Mouse (Mus musculus) liver (tissue): Measurements from ENCODE around the gene Poc5.
A peak's percentile ranks its signal among the peaks of the same experiment; 100 is the strongest.

Experiments used
- DNase-seq: peaks from one replicate; pipeline ENCODE4 v3.0.0-alpha.2; 2020; ENCODE audit warnings: mixed read lengths

The Poc5 gene

DNA sequence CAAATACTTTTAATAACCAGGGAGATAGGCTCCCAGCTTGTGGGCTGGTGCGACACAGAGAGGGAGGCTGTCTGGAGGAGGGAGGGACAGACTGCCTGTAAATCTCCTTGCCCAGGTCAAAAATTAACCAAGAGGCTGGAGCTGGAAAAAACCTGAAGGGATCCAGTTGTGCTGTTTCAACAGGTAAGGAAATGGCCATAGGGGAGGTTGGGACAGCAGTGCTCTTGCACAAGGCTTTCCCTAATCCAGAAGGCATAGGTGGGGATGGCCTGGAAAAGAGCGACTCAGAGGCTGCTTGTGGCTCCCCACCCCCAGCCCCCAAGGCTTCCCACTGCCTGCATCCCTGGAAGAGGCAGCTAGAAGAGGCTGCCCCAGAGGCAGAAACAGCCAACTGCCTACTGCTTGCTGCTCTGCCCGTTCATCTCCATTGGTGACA lies 44.3 kb downstream of the Poc5 start:
- DNase-seq, result no peak

DNA sequence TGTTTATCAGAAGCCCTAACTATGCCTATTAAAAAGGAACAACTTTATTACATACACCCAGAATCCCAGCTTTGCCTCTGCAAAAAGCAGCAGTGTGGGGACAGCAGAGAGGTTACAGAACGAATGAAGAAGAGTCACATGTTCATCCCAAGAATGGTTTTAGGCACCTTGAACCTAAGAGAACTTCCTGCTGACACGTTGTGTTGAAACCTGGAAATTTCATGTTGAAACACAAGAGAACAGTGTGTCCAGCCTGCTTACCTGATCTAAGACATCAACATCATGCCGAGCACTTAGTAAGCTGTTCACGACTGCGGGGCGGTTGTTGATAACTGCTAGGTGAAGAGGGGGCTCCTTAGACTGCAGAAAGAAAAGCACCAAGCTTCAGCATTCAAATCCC lies 44.9 kb downstream of the Poc5 start:
- DNase-seq, result no peak

DNA sequence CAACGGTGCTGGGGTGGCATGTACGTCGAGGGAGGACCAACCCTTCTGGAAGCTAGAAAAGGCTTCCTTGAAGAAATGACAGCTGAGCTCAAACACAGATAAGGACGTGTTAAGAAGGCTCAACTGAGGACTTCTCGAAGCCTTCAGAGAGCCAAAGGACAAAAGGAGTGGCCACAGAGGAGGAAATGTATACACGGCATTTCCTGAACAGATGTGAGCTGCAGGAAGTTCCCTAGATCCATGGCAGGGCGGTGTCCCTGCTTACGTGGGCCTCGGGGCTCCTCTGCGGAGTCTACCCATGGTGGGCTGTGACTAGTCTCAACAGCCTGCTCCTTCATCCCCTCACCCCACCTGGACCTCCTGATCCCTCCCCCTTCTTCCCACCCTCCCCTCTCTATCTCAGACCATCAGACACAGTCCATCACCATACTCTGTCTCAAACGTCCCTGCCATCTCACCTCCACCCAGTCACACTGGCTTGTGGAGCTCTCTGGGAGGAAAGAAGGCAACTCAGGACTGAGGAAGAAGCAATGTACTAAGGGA lies 45.6 kb downstream of the Poc5 start:
- no peak for DNase-seq

DNA sequence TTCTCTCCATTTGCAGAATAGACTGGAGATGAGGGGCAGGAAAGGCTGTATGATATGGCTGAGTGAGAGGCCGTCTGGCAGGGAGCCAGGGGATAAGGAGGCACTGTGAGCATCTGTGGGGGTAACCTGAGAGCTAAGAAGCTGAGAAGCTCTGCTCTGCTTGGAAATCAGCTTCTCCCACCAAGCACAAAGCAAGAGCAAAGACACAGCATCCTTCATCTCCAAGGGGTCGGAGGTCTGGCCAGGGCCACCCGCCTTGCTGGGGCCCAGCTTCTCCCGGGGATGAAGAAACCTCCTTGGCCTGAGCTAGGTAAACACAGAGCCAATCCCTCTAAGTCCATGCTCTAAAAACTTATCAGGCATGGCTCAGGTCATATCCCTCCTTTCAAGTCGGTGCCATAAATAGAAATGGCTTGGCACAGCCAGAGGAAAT lies 46.8 kb downstream of the Poc5 start:
- DNase-seq, result peak; percentile 45

DNA sequence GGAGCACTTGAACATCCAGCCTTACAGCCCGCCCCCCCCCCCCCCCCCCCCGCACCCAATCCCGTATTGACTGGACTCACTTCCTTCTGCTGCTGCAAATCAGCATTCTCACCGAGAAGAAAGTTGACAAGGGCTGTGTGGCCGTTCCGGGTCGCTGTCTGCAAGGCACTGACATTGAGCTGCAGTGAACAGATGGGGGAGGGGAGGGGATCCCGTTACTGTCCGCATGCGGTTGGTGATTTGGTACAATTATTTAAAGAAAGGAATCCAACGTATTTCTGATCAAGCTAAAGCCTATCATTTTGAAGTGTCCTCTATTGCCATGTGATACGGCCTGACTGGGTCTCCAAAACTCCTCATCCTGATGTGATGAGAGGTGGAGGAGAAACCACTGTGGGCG lies 47.7 kb downstream of the Poc5 start:
- DNase-seq, result peak; percentile 55

DNA sequence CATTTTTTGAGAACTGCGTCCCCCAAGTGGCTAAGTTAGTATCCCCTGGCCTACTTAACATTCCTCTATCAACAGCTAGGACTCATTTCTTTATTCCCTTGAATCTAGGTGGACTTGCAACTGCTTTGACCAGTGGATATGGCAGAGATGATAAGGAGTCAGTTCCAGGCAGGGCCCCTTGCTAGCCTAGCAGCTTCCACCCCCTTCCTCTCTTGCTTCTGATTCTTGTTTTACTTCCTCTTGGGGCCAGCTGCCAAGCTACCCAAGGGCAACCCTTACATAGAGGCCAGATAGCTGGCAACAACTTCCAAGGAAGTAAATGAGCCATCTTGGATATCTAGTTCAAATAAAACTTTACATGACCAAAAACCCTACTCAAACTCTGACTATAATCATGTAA lies 48.8 kb downstream of the Poc5 start:
- no peak for DNase-seq

DNA sequence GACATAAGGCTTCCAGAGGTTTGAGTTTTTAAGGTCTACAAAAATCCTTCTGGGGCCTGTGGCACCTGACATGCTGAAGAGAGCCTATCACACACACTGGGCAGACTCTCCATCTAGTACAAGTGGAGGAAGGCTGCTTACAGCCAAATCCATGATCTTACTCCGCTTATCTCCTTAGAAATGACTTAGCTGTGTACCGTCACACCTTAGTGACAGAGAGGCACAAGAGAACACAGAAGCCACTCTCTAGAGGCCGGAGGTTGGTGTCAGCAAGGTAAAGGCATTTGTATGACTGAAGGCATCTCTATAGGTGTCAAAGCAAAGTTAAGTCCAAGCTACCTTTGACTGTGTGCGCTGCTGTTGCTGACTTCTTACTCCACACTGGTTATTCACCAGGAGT lies 52.3 kb downstream of the Poc5 start:
- no peak for DNase-seq

DNA sequence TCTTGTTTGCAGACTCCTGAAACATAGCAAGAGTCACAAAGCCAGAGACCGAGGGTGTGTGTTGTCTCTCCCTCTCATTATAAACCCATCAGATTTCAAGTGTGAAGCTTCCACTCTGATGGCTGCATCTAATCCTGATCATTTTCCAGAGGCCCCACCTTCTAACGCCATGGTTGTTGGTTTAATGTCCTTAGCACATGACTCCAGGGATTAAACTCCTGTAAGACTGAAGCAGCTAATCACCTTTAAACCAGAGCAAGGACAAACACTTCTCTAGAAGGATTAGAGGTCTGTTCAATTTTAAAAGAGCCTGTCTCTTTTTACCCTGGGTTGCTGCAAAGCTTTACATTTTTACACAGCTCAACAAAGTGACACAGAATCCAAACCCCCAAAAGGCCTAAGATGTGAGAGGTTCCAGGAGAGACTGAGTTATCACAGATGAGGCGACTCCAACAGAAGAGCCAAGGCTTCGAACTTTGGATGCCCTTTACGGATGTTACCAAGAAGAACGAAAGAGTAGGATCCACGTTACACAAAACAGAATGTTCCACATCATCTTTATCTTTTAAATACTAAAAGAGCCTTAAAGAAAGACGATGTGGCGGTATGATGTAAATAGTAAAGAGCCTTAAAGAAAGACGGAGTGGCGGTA lies 62.2 kb downstream of the Poc5 start:
- no peak for DNase-seq

DNA sequence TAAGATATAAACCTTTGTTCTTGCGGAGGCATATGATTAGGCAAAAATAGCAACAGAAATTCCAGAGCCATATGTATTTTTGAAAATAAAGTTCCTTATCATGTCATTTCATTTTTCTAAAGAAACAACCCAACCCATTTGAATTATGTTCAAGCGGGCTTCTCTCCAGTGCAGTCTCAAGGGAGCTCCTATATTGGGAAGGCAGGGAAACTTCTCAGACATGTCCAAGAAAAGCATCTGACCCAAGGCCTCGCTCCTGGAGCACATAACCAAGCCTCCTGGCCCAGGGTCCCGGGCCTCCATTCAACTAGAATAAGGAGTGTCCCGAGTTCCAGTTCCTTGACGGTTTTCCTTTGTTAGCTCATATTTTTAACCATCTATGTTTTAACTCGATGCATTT lies 62.8 kb downstream of the Poc5 start:
- no peak for DNase-seq

DNA sequence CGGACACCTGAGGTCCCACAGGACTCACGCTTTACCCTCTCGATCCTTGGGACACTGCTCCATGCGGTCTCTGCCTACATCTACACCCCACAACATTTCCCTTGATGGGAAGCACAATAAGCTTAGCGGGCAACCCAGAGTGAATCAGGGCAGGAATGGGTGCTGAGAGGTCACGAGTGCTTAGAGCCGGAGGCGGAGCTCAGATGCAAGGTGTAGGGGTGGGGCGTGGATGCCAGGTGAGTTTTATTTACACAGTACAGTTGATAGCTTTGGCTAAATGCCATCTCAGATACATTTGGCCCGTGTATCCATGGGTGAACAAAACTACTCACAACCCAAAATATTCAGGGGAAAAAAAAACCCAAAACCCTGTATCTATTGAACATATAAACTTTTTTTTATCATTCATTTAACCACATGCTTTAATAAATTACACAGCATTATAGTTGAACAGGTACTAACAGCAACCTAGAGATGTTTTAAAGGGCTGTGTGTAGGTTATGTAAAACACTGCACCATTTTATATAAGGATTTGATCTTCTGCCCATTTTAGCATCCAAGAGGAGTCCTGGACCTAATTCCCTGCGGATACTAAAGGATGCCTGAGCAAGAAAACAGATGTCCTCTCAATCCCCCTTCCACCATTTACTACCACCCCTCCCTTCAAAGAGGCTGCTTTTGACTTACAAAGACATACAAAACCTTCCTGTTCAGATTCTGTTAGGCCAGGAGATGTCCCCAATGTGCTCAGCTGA lies 63.5 kb downstream of the Poc5 start:
- DNase-seq, result no peak

DNA sequence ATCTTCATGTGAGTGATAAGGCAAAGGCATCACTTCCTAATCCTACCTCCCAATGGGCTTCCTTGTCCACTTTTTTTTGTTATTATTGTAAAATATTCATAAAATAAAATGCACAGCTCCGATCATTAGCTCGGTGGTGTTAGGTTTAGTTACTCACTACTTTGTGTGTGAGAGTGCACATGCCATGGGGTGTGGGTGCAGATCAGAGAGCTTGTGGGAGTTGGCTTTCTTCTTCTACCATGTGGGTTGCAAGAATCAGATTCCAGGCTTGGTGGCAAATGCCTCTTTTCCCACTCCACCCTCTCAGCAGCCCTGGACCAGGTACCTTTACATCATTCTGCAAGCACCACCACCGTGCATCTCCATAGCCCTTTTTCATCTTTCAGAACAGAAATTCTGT lies 64.5 kb downstream of the Poc5 start:
- DNase-seq, result no peak

DNA sequence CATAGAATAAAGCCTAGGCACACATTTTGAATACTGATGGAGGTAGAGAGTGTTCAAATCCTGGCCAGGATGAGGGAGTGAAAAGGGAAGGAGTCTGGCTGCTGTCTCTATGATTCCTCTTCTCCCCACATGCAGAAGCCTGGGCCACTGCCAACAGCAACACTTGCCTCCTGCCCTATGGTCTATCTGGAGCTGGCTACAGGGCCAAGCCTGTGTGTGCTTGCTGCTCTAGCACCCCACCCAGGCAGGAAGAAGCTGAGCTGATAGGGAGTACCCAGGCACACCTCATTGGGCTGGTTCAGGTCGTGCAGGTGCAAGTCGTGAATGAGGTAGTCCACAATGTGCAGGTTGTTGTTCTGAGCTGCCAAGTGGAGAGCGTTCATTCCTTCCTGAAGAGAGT lies 66.2 kb downstream of the Poc5 start:
- no peak for DNase-seq

DNA sequence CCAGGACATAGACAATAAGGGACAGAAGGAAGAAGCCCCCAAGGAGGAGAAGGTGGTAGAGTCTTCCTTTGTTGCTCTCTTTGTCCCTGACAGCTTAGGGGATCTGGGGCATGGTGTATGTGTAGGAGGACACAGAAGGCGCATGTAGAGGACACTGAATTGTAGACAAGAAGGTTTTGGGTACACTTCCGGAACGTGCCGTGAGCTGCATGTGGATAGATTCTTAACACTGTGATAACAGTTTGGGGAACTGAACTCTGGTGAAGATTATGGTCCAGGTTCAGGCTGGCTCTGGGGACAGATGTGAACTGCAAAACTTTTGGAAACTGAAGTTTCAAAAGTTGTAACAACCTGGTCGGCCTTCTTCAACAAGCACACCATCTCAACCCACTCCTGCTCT lies 69.5 kb downstream of the Poc5 start:
- DNase-seq, result no peak

DNA sequence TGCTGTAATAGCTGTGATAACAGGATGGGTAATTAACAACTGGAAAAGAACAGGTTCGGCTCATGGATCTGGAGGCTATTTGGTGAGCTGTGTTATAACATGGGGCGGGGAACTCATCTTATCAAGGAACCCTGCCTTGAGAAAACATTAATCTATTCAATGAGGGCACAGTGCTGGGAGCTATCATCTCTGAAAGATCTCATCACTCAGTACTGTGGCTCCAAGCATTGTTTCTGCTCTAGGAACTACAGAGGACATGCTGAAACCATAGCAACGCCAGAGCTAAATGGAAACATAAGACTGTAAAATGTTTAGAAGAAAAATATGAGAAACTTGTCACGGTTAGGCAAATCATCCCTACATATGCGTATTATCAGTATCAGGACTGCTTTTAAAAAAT lies 69.9 kb downstream of the Poc5 start:
- no peak for DNase-seq

DNA sequence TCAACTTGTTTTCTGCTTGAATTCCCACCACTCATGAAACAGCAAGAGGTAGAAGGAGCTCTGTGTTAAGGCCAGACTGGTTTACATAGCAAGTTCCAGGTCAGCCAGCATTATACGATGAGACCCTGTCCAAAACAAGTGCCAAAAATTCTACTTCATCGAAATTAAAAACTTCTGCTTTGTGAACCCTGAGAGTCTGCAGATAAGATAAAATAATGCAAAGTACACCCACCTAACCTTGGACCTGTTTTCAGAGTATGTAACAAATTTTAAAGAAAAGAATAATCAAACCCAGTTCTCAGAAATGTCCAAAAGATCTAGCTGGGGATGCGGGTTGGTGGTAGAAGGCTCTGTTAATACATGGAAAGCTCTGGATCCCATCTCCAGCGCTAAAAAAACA lies 70.5 kb downstream of the Poc5 start:
- DNase-seq, result no peak

DNA sequence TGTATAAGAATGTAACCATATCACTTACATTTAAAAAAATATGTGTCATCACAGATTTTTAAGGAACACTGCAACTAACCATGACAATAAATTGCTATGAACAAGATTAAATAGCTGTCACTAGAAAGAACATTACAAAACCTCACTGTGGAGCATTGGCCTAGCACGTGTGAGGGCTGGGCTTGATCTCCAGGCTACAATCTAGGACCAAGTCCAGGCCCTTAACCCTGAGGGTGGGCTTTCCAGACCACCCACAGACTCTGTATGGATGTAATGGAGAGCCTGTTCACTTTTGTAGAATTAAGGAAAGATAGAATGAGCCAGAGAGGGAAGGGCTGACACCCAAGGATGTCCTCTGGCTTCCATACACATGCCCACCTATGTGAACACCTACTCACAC lies 74.5 kb downstream of the Poc5 start:
- DNase-seq, result no peak

DNA sequence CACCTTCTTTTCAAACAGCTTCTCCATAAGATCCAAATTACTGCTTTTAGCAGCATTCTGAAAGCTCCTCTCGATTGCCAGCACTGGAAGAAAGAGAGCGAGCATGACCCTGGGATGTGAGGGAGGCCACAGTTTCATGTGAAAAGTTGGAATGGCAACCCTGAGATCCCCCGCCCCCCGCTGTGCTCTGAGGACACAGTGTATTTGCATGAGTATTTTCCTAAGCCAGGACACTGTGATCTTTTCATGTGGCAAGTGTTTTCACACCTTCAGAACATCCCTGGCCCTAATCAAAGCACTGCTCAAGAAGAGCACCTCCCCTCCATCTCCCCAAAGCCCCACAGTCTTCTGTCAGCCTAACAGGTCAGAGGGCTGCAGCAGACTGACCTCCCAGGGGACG lies 77.2 kb downstream of the Poc5 start:
- DNase-seq, result no peak
